Mouse (Mus musculus) fibroblast of lung, adult 2 months (primary cell): ENCODE measurements at regions not wholly inside any gene's neighbourhood (a gene's known extent, or its start where the extent isn't known, plus 50 kb on each side); places are given as distances from the start of the nearest gene placed in this dataset.

Source experiments
- DNase-seq: peaks from one replicate; pipeline ENCODE4 v3.0.0-alpha.2; 2011; ENCODE audit warnings: low read depth

GRCm38 (mm10) chr2:51327081-51327480, 178.2 kb upstream of the Rnd3 start:
- no peak for DNase-seq

GRCm38 (mm10) chr2:51321676-51322075, 172.8 kb upstream of the Rnd3 start:
- DNase-seq: peak; percentile 30

GRCm38 (mm10) chr2:51316452-51316851, 167.5 kb upstream of the Rnd3 start:
- no peak for DNase-seq

- no peak for DNase-seq
Observed at GRCm38 (mm10) chr2:51313414-51313813, 164.5 kb upstream of the Rnd3 start.

GRCm38 (mm10) chr2:51306257-51306656, 157.3 kb upstream of the Rnd3 start:
- DNase-seq: no peak

- DNase-seq: peak; percentile 69
Observed at GRCm38 (mm10) chr2:51305411-51305810, 156.5 kb upstream of the Rnd3 start.

- no peak for DNase-seq
Observed at GRCm38 (mm10) chr2:51304694-51305093, 155.8 kb upstream of the Rnd3 start.

GRCm38 (mm10) chr2:51290659-51291260, 141.8 kb upstream of the Rnd3 start:
- no peak for DNase-seq

GRCm38 (mm10) chr2:51288678-51289077, 139.8 kb upstream of the Rnd3 start:
- peak; percentile 22 for DNase-seq

GRCm38 (mm10) chr2:51285632-51286031, 136.7 kb upstream of the Rnd3 start:
- DNase-seq: no peak

GRCm38 (mm10) chr2:51284781-51285225, 135.9 kb upstream of the Rnd3 start:
- no peak for DNase-seq

- peak; percentile 19 for DNase-seq
Observed at GRCm38 (mm10) chr2:51279396-51280045, 130.6 kb upstream of the Rnd3 start.

- no peak for DNase-seq
Observed at GRCm38 (mm10) chr2:51278824-51279223, 129.9 kb upstream of the Rnd3 start.

- DNase-seq: no peak
Observed at GRCm38 (mm10) chr2:51278356-51278755, 129.4 kb upstream of the Rnd3 start.

GRCm38 (mm10) chr2:51276591-51276990, 127.7 kb upstream of the Rnd3 start:
- no peak for DNase-seq

- no peak for DNase-seq
Observed at GRCm38 (mm10) chr2:51273300-51273699, 124.4 kb upstream of the Rnd3 start.

- DNase-seq: no peak
Observed at GRCm38 (mm10) chr2:51268532-51268931, 119.6 kb upstream of the Rnd3 start.

GRCm38 (mm10) chr2:51267662-51268061, 118.8 kb upstream of the Rnd3 start:
- no peak for DNase-seq

- no peak for DNase-seq
Observed at GRCm38 (mm10) chr2:51262506-51262905, 113.6 kb upstream of the Rnd3 start.

GRCm38 (mm10) chr2:51250798-51251197, 101.9 kb upstream of the Rnd3 start:
- DNase-seq: no peak

- DNase-seq: no peak
Observed at GRCm38 (mm10) chr2:51241573-51241972, 92.7 kb upstream of the Rnd3 start.

GRCm38 (mm10) chr2:51240000-51240399, 91.1 kb upstream of the Rnd3 start:
- DNase-seq: no peak

GRCm38 (mm10) chr2:51238992-51239391, 90.1 kb upstream of the Rnd3 start:
- DNase-seq: no peak
